Mouse (Mus musculus) small intestine, adult 2 months (tissue): Measurements from ENCODE around the gene Camta1.

Experiments used
- CTCF ChIP-seq: fragments of 200-500 bp; IDR thresholded peaks from 2 replicates; pipeline ENCODE4 v1.5.1; 2012; ENCODE audit warnings: low read depth, mild to moderate bottlenecking, control low read depth, inconsistent platforms, low read length, moderate library complexity, mixed read lengths; ENCODE audit not compliant: insufficient replicate concordance, insufficient read length; ENCODE audit errors: extremely low read depth
- POLR2A ChIP-seq: fragments of 200-500 bp; IDR thresholded peaks from 2 replicates; pipeline ENCODE4 v1.6.1; 2012; ENCODE audit warnings: low read depth, mild to moderate bottlenecking, control low read depth, inconsistent platforms, low read length, moderate library complexity

- TF ChIP-seq CTCF (no peak), POLR2A (no peak)
Measured at GRCm38 (mm10) chr4:151527763-151528162, 333.9 kb downstream of the Camta1 start.
